ENCODE assay signal across 21 mouse cellular contexts in the genomic region with DNA sequence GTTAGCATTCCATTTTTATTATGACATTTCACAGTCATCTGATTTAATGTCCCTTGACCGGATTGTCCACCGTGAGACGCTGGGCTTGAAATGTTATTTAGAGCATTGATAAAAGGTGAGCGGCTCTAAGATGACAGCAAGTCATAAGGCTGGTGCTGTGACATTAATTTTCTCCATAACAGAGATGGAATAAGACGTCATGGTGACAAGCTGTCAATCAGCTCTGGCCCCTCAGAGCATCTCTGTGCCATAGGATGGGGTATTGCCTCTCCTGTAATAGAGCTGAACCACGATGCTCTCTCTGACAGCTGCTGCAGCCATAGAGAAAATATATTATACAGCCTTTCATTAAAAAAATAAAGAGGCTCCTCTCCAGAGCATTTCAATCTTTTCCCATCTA.
DNase-seq lines count a peak whose midpoint lies in the region; ATAC-seq and TF ChIP-seq lines count a peak whose summit lies in the region.
"Had no signal": no experiment of that assay in that cellular context is flagged by ENCODE, and none has a peak within 500 bp of the region (broad histone marks: within the 10 kb centered on the region; RNA-seq: fewer than 3 reads in every experiment).

No protein-coding gene starts in this region.

- ATAC-seq in forebrain, embryonic 14.5 days: no peak
- no peak for ATAC-seq in forebrain, postnatal 0 days
- ATAC-seq in hindbrain, embryonic 11.5 days (ENCODE audit: low FRiP score): peak; percentile 76
- 0 out of 2 replicates have a peak, but pooled peaks have one; percentile 53 for ATAC-seq in hindbrain, embryonic 16.5 days
- ATAC-seq in midbrain, embryonic 16.5 days: peak; percentile 72
- no peak for ATAC-seq in erythroid progenitor cell, adult 5-6 weeks (replicated peaks; ENCODE audit: low FRiP score, poor library complexity, severe bottlenecking)
- ATAC-seq: intestine, postnatal 0 days had no signal

- DNase-seq in forebrain, embryonic 14.5 days (ENCODE audit: low spot score): no peak
- DNase-seq in forebrain, postnatal 0 days: no peak
- DNase-seq in hindbrain, embryonic 11.5 days (ENCODE audit: low spot score): no peak
- no peak for DNase-seq in kidney, adult 2 months
- no peak for DNase-seq in embryonic facial prominence, embryonic 10.5 days (ENCODE audit: low spot score)
- DNase-seq: adrenal gland, postnatal 25 days; cerebellum, postnatal 14 days; embryo, embryonic 11 days; gastrocnemius, postnatal 10 days; kidney, postnatal 36 days; layer of hippocampus, adult 9-11 months; liver, embryonic 13.5 days; lung, adult 2 months; lung, postnatal 14 days had no signal

- H3K4me2 ChIP-seq in forebrain, embryonic 14.5 days (ENCODE audit: low read length): no peak overlapping the region
- no peak overlapping the region for H3K4me2 ChIP-seq in forebrain, postnatal 0 days (ENCODE audit: low read depth)
- H3K4me2 ChIP-seq in hindbrain, embryonic 11.5 days (replicated peaks; ENCODE audit: low read depth, low read length): no peak overlapping the region
- no peak overlapping the region for H3K4me2 ChIP-seq in hindbrain, embryonic 16.5 days (ENCODE audit: low read length)
- H3K4me2 ChIP-seq in midbrain, embryonic 16.5 days (ENCODE audit: low read length): no peak overlapping the region
- H3K4me2 ChIP-seq: kidney, embryonic 15.5 days; limb, embryonic 13.5 days; liver, embryonic 13.5 days had no signal

- 81% methylated on average over 6 of the region's 6 CpGs for WGBS in forebrain, embryonic 14.5 days
- 71% methylated on average over 6 of the region's 6 CpGs for WGBS in forebrain, postnatal 0 days
- 64% methylated on average over 6 of the region's 6 CpGs for WGBS in hindbrain, embryonic 11.5 days
- 43% methylated on average over 6 of the region's 6 CpGs for WGBS in hindbrain, embryonic 16.5 days
- 41% methylated on average over 6 of the region's 6 CpGs for WGBS in midbrain, embryonic 16.5 days
- 59% methylated on average over 6 of the region's 6 CpGs for WGBS in kidney, adult 2 months
- WGBS in embryonic facial prominence, embryonic 10.5 days: 73% methylated on average over 6 of the region's 6 CpGs

- H3K4me1 ChIP-seq in forebrain, embryonic 14.5 days (ENCODE audit: control insufficient read depth, insufficient read depth, low read length): 0 out of 2 replicates have a peak, but pooled peaks cover 3% of the 10 kb centered on the region
- H3K4me1 ChIP-seq in forebrain, postnatal 0 days (ENCODE audit: insufficient read depth): no peaks in the 10 kb centered on the region
- no peaks in the 10 kb centered on the region for H3K4me1 ChIP-seq in hindbrain, embryonic 11.5 days (replicated peaks; ENCODE audit: control insufficient read depth, insufficient read depth, low read length)
- H3K4me1 ChIP-seq in hindbrain, embryonic 16.5 days (ENCODE audit: control insufficient read depth, insufficient read depth, low read depth, low read length): no peaks in the 10 kb centered on the region
- peaks cover 3% of the 10 kb centered on the region; the same call in 1 of the 2 replicates for H3K4me1 ChIP-seq in midbrain, embryonic 16.5 days (ENCODE audit: control insufficient read depth, insufficient read depth, low read length)
- H3K4me1 ChIP-seq in kidney, adult 2 months (ENCODE audit: control insufficient read depth, insufficient read depth, low read length): no peaks in the 10 kb centered on the region
- peaks cover 11% of the 10 kb centered on the region for H3K4me1 ChIP-seq in embryonic facial prominence, embryonic 10.5 days
- H3K4me1 ChIP-seq: heart, embryonic 10.5 days; kidney, embryonic 15.5 days; liver, embryonic 13.5 days had no signal

- H3K27ac ChIP-seq in forebrain, embryonic 14.5 days (ENCODE audit: low read depth, low read length): no peak overlapping the region
- H3K27ac ChIP-seq in forebrain, postnatal 0 days (ENCODE audit: low read depth, low read length): no peak overlapping the region
- H3K27ac ChIP-seq in hindbrain, embryonic 11.5 days (ENCODE audit: low read depth, low read length): no peak overlapping the region
- H3K27ac ChIP-seq in hindbrain, embryonic 16.5 days (ENCODE audit: low read depth, low read length): no peak overlapping the region
- H3K27ac ChIP-seq in midbrain, embryonic 16.5 days (ENCODE audit: low read length): 0 out of 2 replicates have a peak overlapping the region, but pooled peaks have one; percentile 44
- H3K27ac ChIP-seq in kidney, adult 2 months (ENCODE audit: insufficient read depth, low read depth, low read length): no peak overlapping the region
- no peak overlapping the region for H3K27ac ChIP-seq in embryonic facial prominence, embryonic 10.5 days (replicated peaks)
- H3K27ac ChIP-seq: heart, embryonic 10.5 days; kidney, embryonic 15.5 days; limb, embryonic 13.5 days; liver, embryonic 13.5 days had no signal

- no peaks in the 10 kb centered on the region for H3K36me3 ChIP-seq in forebrain, embryonic 14.5 days (ENCODE audit: control insufficient read depth, insufficient read depth, low read length)
- H3K36me3 ChIP-seq in forebrain, postnatal 0 days (ENCODE audit: insufficient read depth): no peaks in the 10 kb centered on the region
- H3K36me3 ChIP-seq in hindbrain, embryonic 11.5 days (ENCODE audit: control insufficient read depth, insufficient read depth, low read length): no peaks in the 10 kb centered on the region
- H3K36me3 ChIP-seq in hindbrain, embryonic 16.5 days (ENCODE audit: control insufficient read depth, insufficient read depth, low read length): no peaks in the 10 kb centered on the region
- H3K36me3 ChIP-seq in midbrain, embryonic 16.5 days (ENCODE audit: control insufficient read depth, insufficient read depth, low read length): no peaks in the 10 kb centered on the region
- H3K36me3 ChIP-seq in kidney, adult 2 months (ENCODE audit: control insufficient read depth, insufficient read depth, low read length): no peaks in the 10 kb centered on the region
- no peaks in the 10 kb centered on the region for H3K36me3 ChIP-seq in embryonic facial prominence, embryonic 10.5 days (replicated peaks)
- H3K36me3 ChIP-seq: heart, embryonic 10.5 days; kidney, embryonic 15.5 days; limb, embryonic 13.5 days; liver, embryonic 13.5 days had no signal

- peak overlapping the region; percentile 3; the same call in 1 of the 2 replicates for H3K9ac ChIP-seq in forebrain, embryonic 14.5 days (ENCODE audit: low read length)
- H3K9ac ChIP-seq in forebrain, postnatal 0 days: no peak overlapping the region
- H3K9ac ChIP-seq in hindbrain, embryonic 11.5 days (ENCODE audit: low read depth, low read length): no peak overlapping the region
- no peak overlapping the region for H3K9ac ChIP-seq in hindbrain, embryonic 16.5 days (ENCODE audit: low read depth, low read length)
- no peak overlapping the region for H3K9ac ChIP-seq in midbrain, embryonic 16.5 days (ENCODE audit: low read depth, low read length)
- H3K9ac ChIP-seq: kidney, embryonic 15.5 days; limb, embryonic 13.5 days; liver, embryonic 13.5 days had no signal

- no peaks in the 10 kb centered on the region for H3K9me3 ChIP-seq in forebrain, embryonic 14.5 days (replicated peaks; ENCODE audit: control insufficient read depth, low read length)
- no peaks in the 10 kb centered on the region for H3K9me3 ChIP-seq in forebrain, postnatal 0 days (ENCODE audit: low read length)
- no peaks in the 10 kb centered on the region for H3K9me3 ChIP-seq in hindbrain, embryonic 11.5 days (ENCODE audit: control insufficient read depth, low read length)
- no peaks in the 10 kb centered on the region for H3K9me3 ChIP-seq in hindbrain, embryonic 16.5 days (ENCODE audit: control insufficient read depth, low read length)
- no peaks in the 10 kb centered on the region for H3K9me3 ChIP-seq in midbrain, embryonic 16.5 days (replicated peaks; ENCODE audit: control insufficient read depth, low read length, poor library complexity, severe bottlenecking)
- H3K9me3 ChIP-seq in embryonic facial prominence, embryonic 10.5 days: no peaks in the 10 kb centered on the region
- H3K9me3 ChIP-seq: heart, embryonic 10.5 days; kidney, embryonic 15.5 days; limb, embryonic 13.5 days; liver, embryonic 13.5 days had no signal

- TF ChIP-seq POLR2A in kidney, adult 2 months (IDR thresholded peaks at IDR 0.05; ENCODE audit: low read depth, low read length): no peak

- no peak for TF ChIP-seq CTCF in forebrain, postnatal 0 days (IDR thresholded peaks at IDR 0.05; ENCODE audit: low read depth)
- no peak for TF ChIP-seq CTCF in kidney, adult 2 months (conservative IDR thresholded peaks at IDR 0.05; ENCODE audit: insufficient read depth, insufficient read length, low read depth, low read length)

- H3K27me3 ChIP-seq in forebrain, embryonic 14.5 days (replicated peaks; ENCODE audit: control insufficient read depth, insufficient read depth, low read length): no peaks in the 10 kb centered on the region
- no peaks in the 10 kb centered on the region; the same call in 1 of the 2 replicates for H3K27me3 ChIP-seq in forebrain, postnatal 0 days (ENCODE audit: insufficient read depth, low read length)
- H3K27me3 ChIP-seq in hindbrain, embryonic 11.5 days (ENCODE audit: control insufficient read depth, insufficient read depth, low read length): no peaks in the 10 kb centered on the region
- H3K27me3 ChIP-seq in hindbrain, embryonic 16.5 days (replicated peaks; ENCODE audit: control insufficient read depth, insufficient read depth, low read length): no peaks in the 10 kb centered on the region
- no peaks in the 10 kb centered on the region; the same call in 1 of the 2 replicates for H3K27me3 ChIP-seq in midbrain, embryonic 16.5 days (ENCODE audit: control insufficient read depth, insufficient read depth, low read depth, low read length)
- no peaks in the 10 kb centered on the region for H3K27me3 ChIP-seq in kidney, adult 2 months (replicated peaks; ENCODE audit: control insufficient read depth, insufficient read depth, low read length)
- peaks cover 4% of the 10 kb centered on the region for H3K27me3 ChIP-seq in embryonic facial prominence, embryonic 10.5 days (replicated peaks; ENCODE audit: low read depth, poor library complexity, severe bottlenecking)
- H3K27me3 ChIP-seq: kidney, embryonic 15.5 days; limb, embryonic 13.5 days; liver, embryonic 13.5 days had no signal

- no peak overlapping the region for H3K4me3 ChIP-seq in forebrain, embryonic 14.5 days (ENCODE audit: low read depth, low read length)
- no peak overlapping the region for H3K4me3 ChIP-seq in forebrain, postnatal 0 days (ENCODE audit: low read depth, low read length)
- H3K4me3 ChIP-seq in hindbrain, embryonic 11.5 days (ENCODE audit: low read depth, low read length): no peak overlapping the region
- no peak overlapping the region for H3K4me3 ChIP-seq in hindbrain, embryonic 16.5 days (ENCODE audit: low read length)
- H3K4me3 ChIP-seq in midbrain, embryonic 16.5 days (ENCODE audit: low read depth, low read length): no peak overlapping the region
- H3K4me3 ChIP-seq in kidney, adult 2 months (ENCODE audit: insufficient read depth, low read depth, low read length): no peak overlapping the region
- H3K4me3 ChIP-seq in embryonic facial prominence, embryonic 10.5 days: no peak overlapping the region
- H3K4me3 ChIP-seq: heart, embryonic 10.5 days; kidney, embryonic 15.5 days; limb, embryonic 13.5 days; liver, embryonic 13.5 days had no signal

Comparison
In these comparisons a context has a peak if more than half of its experiments do, and no peak if none do; other contexts are left out.
1. ATAC-seq: peak in hindbrain, embryonic 11.5 days (single experiment), hindbrain, embryonic 16.5 days (single experiment) and midbrain, embryonic 16.5 days (single experiment); none in forebrain, embryonic 14.5 days (single experiment), forebrain, postnatal 0 days (single experiment) and erythroid progenitor cell, adult 5-6 weeks (single experiment).